Mouse (Mus musculus): ENCODE measurements at regions not wholly inside any gene's neighbourhood (a gene's known extent, or its start where the extent isn't known, plus 50 kb on each side); places are given as distances from the start of the nearest gene placed in this dataset.

DNA sequence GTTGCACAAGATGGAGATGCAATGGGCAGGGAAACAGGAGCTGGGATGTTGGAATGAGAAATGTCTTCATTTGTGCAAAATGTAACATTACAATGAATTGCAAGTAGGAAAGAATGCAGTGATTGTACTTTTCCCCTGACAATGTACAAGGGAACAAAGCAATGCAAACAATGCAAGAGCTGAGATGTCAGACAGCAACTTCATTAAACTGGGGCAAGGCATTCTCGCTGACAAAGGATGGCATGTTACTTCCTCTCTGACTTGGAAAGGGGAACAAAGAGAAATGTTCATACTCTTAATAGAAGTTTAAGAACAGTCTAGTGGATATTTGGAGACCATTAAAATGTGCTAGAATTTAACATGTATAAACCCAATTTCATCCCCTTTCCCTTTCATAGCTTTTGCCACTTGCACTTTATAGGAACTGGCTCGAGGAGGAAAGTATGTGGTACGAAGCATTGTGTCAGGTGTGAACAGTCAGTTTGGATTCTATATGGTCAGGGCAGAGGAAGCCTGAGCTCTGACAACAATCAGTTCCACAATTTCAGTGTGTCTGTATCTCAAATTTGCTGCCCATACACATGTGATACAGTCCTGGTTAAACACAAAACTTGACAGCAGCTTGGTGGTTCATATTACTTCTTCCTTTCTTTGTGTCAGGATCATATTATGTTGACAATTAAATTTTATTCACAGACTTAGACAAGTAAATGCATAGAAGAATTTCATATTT lies 114.3 kb upstream of the Pou1f1 start:
- TF ChIP-seq POLR2A (IDR thresholded peaks at IDR 0.05; ENCODE audit: low read depth, low read length): no peak
- no peak for TF ChIP-seq CTCF (IDR thresholded peaks at IDR 0.05; ENCODE audit: borderline replicate concordance, insufficient read depth, low read length)

Measured in embryonic fibroblast, embryonic 13.5 days (primary cell).